Mouse (Mus musculus) B cell, adult 67 days (primary cell): ENCODE data around the gene Elf2. TPM values are rescaled to one million over a fixed set of nuclear protein-coding genes. Genes with fewer than 3 reads are reported as not detected.

Experiments used
- total RNA-seq, 2 experiments: library from RNA; stranded (reverse); gene quantifications; 4 replicates each; pipeline ENCODE4 v1.2.4; 2023

Elf2 gene
- 100 to 1,000 TPM; 128 to 130 TPM for total RNA-seq

DNA sequence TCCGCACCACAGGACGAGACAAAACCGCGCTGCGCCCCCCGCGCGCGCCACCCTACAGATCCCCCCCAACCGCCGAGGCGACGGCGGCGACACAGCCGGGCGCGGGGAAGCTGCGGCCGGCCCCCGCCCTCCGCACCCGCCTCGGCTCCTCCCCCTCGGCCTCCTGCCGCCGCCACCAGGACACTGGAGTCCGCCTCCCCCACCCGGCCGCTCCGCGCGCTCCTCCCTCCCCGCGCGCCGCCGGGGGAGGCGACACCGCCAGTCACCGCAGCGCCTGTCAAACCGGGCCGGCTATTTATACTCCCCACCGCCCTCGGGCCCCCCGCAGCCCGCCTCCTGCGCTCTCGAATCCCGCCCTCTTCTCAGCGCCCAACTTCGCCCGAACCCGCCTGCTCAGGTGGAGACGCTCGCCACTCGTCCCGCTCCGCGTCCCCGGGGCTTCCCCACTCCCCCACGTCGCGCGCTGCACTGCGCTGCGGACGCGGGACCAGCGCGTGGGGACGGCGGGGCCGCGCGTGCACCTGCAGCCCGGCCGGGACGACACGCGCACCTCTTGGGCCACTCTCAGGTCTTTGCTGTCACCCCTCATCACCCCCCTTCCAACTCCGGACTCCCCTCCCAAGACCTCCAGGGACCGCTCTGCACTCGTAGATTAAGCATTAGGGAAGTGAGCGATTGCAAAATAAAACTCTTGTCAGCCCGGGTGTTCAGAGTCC is at the start of gene Elf2:
TSS of gene Elf2 (minus strand) at position 112 of the 716 bp plus-strand sequence.

DNA sequence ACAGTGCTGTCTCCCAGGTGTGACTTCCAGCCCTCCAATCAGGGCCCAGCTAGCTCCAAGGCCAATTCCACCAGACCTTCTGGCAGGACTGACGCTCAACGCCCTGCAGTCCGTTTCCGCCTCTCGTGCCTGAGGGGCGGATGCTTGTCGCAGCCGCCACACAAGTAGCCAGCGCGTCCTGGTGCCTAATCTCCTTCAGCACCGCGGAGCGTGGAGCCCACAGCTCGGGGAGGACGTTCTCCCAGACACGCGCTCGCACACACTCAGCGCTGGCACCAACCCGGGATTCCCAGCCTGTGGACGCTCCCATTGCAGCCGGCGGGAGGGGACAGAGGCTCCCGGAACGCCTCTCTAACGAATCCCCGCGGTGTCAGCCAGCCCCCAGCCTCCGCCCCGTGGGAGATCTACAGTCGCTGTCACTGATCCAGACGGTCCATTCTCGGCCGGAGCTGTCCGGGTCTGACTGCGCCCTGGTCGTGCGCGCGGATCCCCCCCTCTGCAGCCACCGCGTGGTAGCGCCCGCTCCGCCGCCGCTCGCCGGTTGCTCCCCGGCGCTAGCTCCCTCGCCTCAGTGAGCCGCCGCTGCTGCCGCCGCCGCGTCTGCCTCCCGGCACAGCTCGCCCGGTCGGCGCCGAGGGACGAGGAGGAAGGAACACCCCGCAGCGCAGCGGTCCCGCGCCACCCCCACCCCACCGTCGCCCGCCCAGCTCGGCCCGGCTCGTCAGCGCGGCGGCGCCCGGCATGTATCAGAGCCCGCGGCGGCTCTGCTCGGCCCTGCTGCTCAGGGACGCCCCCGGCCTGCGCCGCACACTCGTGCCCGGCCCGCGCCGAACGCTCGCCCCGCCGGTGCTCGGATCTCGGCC is 115.9 kb downstream of the Elf2 start, which contains the start of gene Noct:
TSS of gene Noct (plus strand) at position 85 of the 863 bp plus-strand sequence.

Other genes starting within 250 kb of the Elf2 start
- gene Noct, start 116.2 kb downstream of the Elf2 start, total RNA-seq = 1 to 10 TPM; 2.1 to 2.6 TPM
- not detected for gene Mgarp, start 56.1 kb upstream of the Elf2 start, total RNA-seq
- gene Ndufc1, start 68.3 kb upstream of the Elf2 start, total RNA-seq = 10 to 100 TPM; 62.9 to 79.5 TPM
- gene Naa15, start 74.5 kb upstream of the Elf2 start, total RNA-seq = 100 to 1,000 TPM; 103 to 119 TPM
- gene Rab33b, start 143.3 kb upstream of the Elf2 start, total RNA-seq = 10 to 100 TPM; 28.6 to 34.9 TPM
- 10 to 100 TPM; 40.0 to 43.7 TPM for gene Setd7, start 220.2 kb upstream of the Elf2 start, total RNA-seq